Mouse (Mus musculus) layer of hippocampus, postnatal 14 days (tissue): ENCODE measurements around the gene Fgf15. TPM values are rescaled to one million over a fixed set of nuclear protein-coding genes. Genes with fewer than 3 reads are reported as not detected.

Experiments used
- DNase-seq, 2 experiments: peaks; one replicate each; pipeline ENCODE4 v3.0.0; 2021 to 2022; ENCODE audit warnings: low spot score in 2 of 2, mixed read lengths in 1 of 2
- total RNA-seq, 2 experiments: library from RNA; stranded (reverse); gene quantifications; 2 replicates each; pipeline ENCODE4 v1.2.3; 2021

Fgf15 gene
- total RNA-seq, 2 experiments from 2014 or later = not detected

DNA sequence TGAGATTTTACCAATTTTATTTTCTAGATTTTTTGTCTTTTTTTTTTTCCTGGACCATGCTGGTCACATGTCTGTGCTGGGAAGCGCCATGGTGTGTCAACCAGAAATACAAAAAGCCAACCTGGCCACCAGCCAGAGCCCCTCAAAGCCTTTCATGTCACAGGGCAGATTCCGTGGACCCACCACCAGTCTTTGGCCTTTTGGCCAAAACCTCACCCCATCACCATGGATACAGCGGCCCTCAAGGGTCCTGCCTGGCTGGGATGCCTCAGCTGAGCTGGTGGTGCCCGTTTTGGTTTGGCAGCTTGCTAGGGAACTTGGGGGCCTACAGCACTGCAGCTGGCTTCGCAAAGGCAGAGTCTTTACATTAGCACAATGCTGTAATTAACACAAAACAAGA lies 33.6 kb downstream of the Fgf15 start:
- DNase-seq = no peak

DNA sequence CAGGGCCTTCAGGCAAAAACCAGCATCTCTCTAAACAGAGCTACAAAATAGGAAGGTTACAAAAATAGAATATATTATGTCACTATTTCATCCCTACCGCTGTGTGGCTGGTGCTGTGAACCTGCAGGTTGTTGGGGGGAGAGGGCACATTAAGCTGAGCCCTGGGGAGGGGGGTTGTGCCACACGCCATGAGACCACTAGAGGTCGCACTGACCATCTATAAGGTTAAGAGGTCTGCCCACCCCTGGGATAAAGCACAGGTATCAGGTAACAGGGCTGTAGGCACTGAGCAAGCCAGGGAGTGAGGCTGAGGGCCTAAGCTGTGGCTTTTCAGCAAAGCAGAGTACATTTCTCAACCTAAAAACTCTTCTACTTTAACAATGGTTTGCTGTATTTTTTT lies 35.4 kb downstream of the Fgf15 start:
- no peak for DNase-seq

DNA sequence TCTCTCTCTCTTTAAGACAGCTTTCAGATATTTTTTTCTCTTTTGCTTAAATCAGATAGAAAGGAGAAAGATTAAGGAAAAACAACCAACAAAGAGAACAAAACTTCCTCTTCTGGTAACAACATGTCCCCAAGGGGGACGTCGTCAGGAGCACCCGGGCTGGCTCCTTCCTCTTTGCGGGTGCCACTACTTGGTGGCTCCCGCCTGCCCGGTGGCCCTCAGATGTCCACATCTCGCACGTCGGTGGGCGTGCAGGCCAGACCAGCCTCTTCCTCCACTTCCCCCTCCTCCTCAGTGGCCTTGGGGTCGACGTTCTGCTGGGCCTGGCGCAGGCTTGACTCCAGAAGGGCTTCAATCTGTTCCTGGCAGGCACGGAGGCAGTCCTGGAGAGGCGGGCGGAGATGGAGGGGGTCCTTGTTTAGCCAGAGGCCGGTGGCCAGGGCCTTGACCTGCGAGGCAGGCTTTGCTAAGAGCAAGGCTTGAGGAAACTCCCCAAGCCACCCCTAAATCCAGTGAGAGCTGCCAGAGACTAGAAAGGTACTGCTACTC lies 36.1 kb downstream of the Fgf15 start:
- no peak for DNase-seq

DNA sequence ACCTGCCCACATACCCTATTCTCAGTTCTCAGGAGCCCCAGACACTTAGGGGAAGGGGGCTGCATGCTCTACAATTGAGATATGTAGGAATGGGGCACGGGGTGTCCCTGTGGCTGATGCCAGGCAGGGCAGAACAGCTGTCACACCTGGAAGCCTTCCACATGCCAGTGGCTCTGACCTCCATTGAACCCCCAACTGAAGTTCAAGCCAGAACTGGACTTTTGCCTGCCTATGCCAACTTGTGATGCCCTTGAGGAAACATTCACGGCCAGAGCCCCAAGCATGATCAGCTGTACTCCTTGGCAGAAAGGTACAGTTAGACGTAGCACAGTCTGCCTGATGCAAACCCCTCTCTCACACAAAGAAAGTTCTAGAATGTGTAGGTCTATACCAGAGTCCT lies 37.0 kb downstream of the Fgf15 start:
- no peak for DNase-seq

DNA sequence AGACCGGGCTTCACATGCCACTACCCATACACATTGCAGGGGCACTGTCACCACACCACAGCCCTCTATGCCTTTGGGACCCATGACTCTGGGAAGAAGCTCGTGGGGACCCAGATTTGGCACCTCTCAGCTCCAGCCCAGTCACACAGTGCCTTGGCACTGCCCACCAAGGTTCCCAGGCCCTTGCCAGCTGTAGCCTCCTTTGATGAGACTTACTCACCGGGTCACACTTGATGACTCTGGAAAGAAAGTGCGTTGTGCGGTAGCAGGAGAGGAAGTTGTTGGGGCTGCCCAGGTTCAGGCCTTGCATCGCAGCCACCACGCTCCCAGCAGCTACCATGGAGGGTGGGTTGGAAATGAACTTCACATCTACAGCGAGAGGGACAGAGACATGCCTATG lies 37.5 kb downstream of the Fgf15 start:
- DNase-seq = no peak

DNA sequence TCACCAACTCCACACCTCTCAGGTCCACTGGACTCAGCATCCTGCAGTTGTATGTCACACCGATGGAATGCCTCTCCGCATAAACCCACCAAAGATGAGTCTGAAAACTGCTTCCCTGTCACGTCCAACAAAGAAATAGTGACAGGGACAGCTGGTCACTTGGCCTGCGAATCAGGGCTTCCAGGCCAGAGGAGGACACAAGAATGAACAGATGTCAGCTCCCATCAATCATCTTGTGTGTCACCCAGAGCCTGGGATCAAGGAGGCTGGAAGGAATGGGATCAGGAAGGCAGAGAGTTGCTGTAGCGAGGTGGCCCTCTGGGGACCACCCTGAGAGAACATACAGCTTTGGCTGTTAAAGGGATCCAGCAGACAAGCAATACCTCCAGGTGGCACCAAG lies 38.6 kb downstream of the Fgf15 start:
- DNase-seq = no peak

DNA sequence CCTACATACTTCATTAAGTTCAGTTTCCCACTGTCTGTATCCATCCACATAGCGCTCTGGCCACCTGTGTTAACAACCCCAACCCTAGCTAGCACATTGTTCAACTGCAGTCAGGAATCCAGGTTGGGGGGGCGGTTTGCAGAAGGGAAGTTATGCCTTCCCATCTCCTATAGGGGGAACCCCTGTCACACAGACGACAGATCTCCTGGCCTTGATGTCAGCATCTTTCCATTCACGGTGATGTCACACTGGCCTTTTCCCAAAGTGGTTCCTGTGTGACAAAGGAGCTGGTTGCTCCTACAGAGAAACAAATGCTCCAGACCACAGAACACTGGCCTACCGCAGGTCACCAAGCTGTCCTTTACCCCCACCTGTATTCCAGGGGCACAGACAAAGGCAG lies 39.2 kb downstream of the Fgf15 start:
- DNase-seq = no peak

DNA sequence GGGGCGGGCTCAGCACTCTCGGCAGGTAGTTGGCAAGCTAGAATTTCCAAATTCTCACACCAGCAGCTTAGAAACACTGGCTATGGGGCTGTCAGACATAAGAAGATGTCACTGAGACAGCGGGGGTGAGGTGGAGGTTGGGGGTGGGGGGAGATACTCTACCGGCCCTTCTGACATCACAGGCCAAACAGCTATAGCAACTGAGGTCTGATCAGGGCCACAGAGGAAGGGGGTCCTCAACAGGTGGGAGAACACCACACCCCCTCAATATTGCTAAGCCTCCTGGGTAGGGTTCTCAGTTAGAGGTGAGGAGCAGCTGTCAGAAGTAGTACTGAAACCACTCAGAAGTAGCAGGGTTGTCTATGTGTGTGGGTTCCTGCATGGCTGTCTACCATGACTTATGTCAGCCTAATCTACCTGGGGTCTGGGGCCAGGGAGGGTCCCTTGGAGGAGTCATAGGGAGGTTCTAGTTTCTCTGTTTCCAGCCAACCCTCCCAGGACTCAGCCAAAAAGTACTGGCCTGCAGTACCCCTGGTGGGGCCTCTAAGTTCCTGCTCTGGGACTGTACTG lies 40.1 kb downstream of the Fgf15 start:
- no peak for DNase-seq

DNA sequence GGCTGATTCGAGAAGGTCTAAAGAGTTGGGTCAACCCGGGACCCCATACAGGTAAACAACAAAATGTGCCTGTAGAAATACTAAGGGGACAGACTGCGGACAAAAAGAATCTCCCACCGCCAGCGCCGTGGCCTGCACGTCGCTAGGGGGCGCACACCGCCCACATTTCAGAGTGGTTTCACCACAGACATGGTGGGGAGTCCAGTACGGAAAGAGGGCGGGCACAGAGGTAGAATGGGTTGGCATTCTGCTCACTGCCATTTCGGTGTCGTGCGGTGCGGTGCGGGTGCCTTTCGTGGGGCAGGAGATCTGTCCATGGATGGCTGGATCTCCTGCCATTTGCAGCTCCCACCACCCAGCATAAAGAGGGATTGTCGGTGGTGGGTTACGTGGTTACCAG lies 41.2 kb downstream of the Fgf15 start:
- DNase-seq = peak; percentile 91 to 93

DNA sequence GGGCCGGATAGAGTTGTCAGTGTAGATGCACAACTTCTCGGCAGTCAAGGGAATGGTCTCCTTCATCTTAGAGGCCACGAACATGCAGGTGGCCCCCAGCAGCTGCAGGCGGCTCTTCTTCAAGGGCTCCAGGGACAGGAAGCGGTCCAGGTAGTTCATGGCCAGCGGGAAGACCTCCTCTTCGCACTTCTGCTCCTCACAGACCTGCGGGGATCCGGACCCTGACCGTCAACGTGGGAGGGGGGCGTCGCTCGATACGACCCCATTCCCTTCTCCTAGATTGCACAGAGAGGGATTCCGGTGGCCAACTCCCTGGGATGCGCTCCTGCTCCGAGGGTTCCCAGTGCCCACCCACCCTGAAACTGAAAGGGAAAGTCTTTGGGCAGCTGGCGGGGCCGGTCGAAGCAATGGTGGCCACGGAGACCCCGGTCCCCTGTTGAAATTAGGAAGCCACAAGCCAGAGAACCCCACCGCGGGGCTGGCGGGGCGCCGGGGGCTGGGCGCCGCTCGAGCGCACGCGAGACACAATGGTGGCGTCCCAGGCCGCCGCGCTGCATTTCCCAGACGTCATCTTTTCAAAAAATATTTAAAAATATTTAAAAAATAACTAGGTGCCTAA lies 41.7 kb downstream of the Fgf15 start:
- no peak for DNase-seq

DNA sequence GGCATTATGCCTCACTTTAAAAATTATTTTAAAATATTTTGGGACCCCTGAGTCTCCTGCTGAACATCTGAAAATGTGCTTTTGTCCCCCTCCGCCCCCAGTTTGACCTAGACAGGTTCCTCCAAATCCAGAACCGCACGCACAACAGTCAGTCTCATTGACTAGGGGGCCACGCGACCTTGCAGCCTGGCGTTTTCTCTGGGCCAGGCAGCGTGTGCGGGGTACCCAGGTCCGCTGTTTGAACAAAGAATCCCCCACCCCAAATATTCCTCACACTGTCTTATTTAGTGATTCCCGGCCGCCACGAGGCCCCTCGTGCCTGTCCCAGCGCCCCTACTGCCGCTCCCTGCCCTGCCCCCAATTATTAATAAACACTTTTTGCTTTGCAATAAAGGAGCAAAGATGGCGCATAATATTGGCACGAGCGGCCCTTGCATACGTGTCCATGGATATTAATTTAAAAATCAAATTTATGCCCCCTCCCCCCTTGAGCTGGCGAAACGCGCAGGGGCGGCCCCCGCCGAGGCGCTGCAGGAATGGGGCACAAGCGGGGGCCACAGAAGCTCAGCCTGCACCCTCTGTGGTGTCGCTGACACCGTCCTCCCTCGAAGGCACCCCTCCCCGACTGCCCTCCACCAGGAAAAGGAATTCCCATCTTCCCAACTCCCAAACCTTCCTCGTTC lies 42.5 kb downstream of the Fgf15 start:
- no peak for DNase-seq

DNA sequence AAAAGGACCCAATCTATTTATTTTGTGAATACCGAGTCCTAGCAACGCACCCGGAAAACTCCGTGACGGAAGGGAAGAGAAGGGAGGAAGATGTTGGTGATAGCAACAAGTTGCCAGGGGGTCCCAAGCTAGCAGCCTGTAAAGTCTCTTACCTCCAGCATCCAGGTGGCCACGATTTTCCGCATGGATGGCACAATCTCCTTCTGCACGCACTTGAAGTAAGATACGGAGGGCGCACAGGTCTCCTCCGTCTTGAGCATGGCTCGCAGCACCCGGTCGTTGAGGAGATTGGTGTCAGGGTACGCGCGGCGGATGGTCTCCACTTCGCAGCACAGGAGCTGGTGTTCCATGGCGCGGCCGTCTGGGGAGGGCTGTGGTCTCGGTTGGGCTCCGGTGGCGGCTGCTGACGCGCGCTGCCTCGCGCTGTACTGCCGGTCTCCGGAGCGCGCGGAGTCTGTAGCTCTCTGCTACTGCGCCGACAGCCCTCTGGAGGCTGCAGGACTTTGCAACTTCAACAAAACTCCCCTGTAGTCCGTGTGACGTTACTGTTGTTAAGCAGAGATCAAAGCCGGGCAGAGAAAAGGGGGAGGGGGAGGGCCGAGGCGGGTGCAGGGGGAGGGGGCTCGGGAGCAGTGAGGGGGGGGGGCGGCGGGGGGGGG lies 43.1 kb downstream of the Fgf15 start, which contains the start of gene Ccnd1:
Gene Ccnd1, minus strand, starts transcription at position 582 of the 659 bp plus-strand sequence.
- DNase-seq = no peak

DNA sequence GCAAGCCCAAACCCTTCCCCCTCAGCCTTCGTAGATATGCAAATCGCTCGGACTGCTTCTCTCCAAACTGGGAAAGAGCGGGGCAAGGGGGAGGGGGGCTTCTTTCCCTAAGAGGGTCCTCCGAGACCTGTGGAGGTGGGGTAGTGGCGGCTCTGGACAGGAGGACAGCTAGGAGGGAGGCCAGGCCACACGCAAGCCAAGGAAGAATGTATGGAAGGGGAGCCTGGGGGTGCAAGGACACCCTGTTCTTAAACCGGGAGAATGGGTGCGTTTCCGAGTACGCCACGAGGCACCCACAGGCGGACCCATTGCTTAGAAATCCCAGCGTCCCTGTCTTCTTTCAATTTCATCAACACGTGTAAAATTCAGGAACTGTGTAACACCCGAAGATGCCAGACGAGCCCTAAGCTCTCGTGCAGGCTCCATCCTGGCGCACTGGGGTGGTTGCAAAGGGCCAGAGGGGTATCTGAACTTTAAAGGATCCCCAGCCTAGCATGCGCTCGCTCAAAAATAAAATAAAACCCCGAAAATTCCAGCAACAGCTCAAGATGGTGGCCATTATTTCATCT lies 43.8 kb downstream of the Fgf15 start:
- DNase-seq = no peak

DNA sequence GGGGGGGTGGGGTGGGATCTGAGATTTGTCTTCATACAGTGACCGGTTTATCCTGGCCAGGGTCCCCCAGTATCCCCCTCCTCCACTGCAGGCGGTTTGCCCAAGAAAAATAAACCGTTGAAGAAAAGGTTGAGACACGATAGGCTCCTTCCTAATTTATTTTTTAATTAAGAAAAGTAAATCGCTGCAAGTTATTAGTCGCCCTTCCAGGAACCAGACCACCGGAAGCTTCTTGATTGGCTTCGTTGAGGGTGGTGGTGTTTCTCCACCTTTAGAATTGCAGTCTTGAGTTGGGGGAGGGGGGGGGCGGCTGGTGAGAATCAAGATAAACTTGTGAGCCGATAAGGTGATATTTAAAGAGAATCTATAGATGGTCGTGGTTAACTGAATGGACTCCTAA lies 44.3 kb downstream of the Fgf15 start:
- no peak for DNase-seq

DNA sequence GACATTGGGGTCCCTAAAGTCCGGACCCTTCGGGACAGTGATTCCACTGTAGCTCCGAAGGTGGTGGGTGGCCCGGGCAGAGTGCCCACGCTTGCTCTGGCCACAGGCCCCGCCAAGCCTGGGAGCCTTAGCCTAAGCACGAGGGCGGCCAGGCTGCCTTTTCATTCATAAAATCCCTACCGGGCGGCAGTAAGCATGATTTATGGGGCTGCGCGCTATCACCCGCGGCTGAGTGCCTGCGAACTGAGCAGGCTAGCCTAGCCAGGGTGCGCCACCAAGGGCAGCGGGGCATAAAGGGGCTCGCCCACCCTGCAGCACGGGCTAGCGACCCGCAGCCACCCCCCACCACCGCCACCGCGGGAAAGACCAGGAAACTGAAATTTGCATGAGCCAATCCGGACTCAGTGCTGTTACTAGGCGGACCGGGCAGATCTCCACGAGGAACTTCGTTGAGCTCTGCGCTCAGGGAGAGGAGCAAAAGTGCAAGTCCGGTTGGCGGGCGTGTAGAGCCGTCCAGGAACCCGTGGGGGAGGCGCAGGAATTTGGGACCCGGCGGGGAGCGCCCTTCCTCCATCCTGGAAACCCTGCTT lies 45.0 kb downstream of the Fgf15 start:
- peak; percentile 81 to 82 for DNase-seq

DNA sequence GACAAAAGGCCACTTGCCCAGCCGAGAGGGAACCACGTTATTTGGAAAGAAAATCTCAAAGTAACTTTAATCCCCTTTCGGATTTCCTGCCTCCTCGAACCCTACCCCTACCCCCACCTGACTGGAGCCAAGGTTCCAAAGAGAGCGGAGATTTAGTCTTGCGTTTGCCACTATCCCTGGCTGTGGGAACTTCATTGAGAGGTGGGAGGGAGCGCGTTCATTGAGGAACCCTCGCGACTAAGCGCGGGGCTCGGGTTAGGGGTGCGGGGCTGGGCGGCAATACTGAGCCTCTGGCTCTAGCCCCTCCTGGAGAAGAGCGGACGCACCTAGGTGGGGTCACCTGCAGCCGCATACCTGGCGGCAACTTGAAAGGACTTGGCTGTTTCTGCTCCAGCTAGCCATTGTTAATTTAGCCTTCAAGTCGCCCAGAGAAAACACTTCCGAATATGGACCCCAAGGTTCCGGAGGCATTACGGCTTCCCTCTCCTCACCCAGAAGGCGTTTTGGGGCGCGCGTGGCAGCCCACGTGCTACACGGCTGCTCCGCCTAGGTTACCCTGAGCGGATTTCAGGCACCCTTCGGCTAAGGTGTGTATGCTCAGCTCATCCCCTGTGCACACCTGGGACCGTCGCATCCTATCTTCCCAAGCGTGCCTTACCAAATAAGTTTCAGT lies 45.9 kb downstream of the Fgf15 start:
- no peak for DNase-seq

DNA sequence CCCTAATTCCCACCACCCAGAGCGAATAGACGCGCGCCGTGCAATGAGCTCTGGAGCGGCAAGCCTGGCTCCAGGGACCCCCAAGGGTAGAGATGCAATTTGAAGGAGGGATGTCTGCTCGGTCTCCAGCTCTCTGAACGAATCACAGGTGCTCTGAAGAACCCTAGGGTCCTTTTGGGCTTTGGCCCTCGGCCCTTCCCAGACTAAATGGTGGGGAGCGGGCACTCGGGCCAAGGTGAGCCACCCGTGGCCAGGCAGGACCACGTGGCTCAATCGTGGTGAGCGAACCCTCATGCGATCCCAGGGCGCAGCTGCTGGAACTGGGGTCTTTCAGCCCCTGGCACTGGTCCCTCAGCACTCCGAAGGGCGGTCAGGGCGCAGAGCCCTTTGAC lies 46.4 kb downstream of the Fgf15 start:
- DNase-seq = no peak

DNA sequence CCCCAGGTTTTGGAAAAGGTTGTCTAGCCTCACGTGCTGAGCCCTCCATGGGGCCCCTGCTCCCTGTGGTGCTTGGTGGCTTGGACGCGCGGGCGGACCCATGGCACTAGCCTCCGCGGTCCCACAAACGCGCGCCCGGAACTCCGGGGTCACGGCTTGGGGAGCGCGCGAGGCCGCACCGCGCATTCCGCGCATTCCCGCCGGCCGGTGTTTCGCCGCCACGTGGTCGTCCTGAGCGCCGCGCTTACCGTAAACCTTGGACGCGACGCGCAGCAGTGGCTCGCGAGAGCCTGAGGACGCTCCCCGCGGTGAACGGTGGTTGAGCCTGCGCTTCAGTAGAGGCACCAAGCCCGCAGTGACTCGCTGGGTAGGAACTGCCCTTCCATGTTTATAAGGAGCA lies 46.9 kb downstream of the Fgf15 start:
- DNase-seq = no peak
